Mouse (Mus musculus): ENCODE data around the gene Slc16a9. TPM values are rescaled to one million over a fixed set of nuclear protein-coding genes. Genes with fewer than 3 reads are reported as not detected.

The Slc16a9 gene
- polyA plus RNA-seq, 1 experiment from 2014 or later: 6.3 TPM

- DNase-seq (no peak), ATAC-seq (ENCODE audit: insufficient read depth) (no peak)
- H3K4me3 ChIP-seq (ENCODE audit: low read depth, low read length): no peak overlapping the region
- no peak overlapping the region for H3K4me2 ChIP-seq
- no peaks in the 10 kb centered on the region for H3K36me3 ChIP-seq (ENCODE audit: insufficient read depth)
- no peaks in the 10 kb centered on the region for H3K4me1 ChIP-seq (ENCODE audit: insufficient read depth)
- no peaks in the 10 kb centered on the region for H3K27me3 ChIP-seq (ENCODE audit: insufficient read depth, low read length)
- H3K9me3 ChIP-seq (ENCODE audit: low read depth, low read length): no peaks in the 10 kb centered on the region
- no peak overlapping the region for H3K27ac ChIP-seq (ENCODE audit: low read depth)
- 79% methylated on average over 13 of the region's 13 CpGs for WGBS
- no peak overlapping the region for H3K9ac ChIP-seq
- TF ChIP-seq CTCF (IDR thresholded peaks at IDR 0.05; ENCODE audit: low read depth): no peak
Measured at GRCm38 (mm10) chr10:70317394-70317965, 72.6 kb downstream of the Slc16a9 start.

GRCm38 (mm10) chr10:70318630-70319029 is 73.7 kb downstream of the Slc16a9 start:
- DNase-seq (peak; percentile 94), ATAC-seq (ENCODE audit: insufficient read depth) (peak; percentile 44; the same call in 1 of the 2 replicates)
- WGBS: 3% methylated on average over 3 of the region's 3 CpGs
- H3K4me1 ChIP-seq (ENCODE audit: insufficient read depth): no peaks in the 10 kb centered on the region
- H3K4me2 ChIP-seq: no peak overlapping the region
- no peaks in the 10 kb centered on the region for H3K9me3 ChIP-seq (ENCODE audit: low read depth, low read length)
- H3K27ac ChIP-seq (ENCODE audit: low read depth): no peak overlapping the region
- TF ChIP-seq CTCF (IDR thresholded peaks at IDR 0.05; ENCODE audit: low read depth): peak; percentile 88
- H3K9ac ChIP-seq: no peak overlapping the region
- no peaks in the 10 kb centered on the region for H3K36me3 ChIP-seq (ENCODE audit: insufficient read depth)
- no peaks in the 10 kb centered on the region for H3K27me3 ChIP-seq (ENCODE audit: insufficient read depth, low read length)
- no peak overlapping the region for H3K4me3 ChIP-seq (ENCODE audit: low read depth, low read length)

- no peak overlapping the region for H3K4me2 ChIP-seq
- no peak for TF ChIP-seq CTCF (IDR thresholded peaks at IDR 0.05; ENCODE audit: low read depth)
- no peaks in the 10 kb centered on the region for H3K4me1 ChIP-seq (ENCODE audit: insufficient read depth)
- H3K36me3 ChIP-seq (ENCODE audit: insufficient read depth): no peaks in the 10 kb centered on the region
- no peak overlapping the region for H3K27ac ChIP-seq (ENCODE audit: low read depth)
- no peak for ATAC-seq (ENCODE audit: insufficient read depth)
- H3K4me3 ChIP-seq (ENCODE audit: low read depth, low read length): no peak overlapping the region
- H3K9ac ChIP-seq: no peak overlapping the region
- no peaks in the 10 kb centered on the region for H3K9me3 ChIP-seq (ENCODE audit: low read depth, low read length)
- H3K27me3 ChIP-seq (ENCODE audit: insufficient read depth, low read length): no peaks in the 10 kb centered on the region
- WGBS: 25% methylated on average over 2 of the region's 2 CpGs
- DNase-seq: no peak
Measured at GRCm38 (mm10) chr10:70325518-70325917, 80.6 kb downstream of the Slc16a9 start.

DNA sequence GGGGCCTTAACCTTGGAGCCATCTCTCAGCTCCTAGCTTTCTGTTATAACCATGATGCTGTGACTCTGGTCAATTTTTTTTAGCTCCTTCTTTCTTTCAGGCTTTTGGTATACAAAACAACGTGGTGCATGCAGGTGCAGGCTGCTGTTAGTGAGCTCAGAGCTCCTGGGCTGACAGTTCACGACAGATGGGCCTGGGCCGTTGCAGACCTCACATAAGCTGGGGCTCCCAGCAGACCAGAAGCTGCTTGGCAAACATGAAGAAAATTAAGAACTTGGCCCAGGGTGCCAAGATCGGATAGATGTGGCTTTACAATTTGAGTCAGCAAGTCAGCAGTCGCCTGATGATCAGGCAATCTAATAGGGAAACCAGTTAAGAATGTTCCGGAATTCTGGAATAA is 82.4 kb downstream of the Slc16a9 start:
- no peak overlapping the region for H3K4me3 ChIP-seq (ENCODE audit: low read depth, low read length)
- H3K36me3 ChIP-seq (ENCODE audit: insufficient read depth): no peaks in the 10 kb centered on the region
- no peaks in the 10 kb centered on the region for H3K4me1 ChIP-seq (ENCODE audit: insufficient read depth)
- ATAC-seq (ENCODE audit: insufficient read depth) (no peak), DNase-seq (no peak)
- no peak for TF ChIP-seq CTCF (IDR thresholded peaks at IDR 0.05; ENCODE audit: low read depth)
- 73% methylated on average over 6 of the region's 6 CpGs for WGBS
- H3K27me3 ChIP-seq (ENCODE audit: insufficient read depth, low read length): no peaks in the 10 kb centered on the region
- H3K9ac ChIP-seq: no peak overlapping the region
- no peak overlapping the region for H3K27ac ChIP-seq (ENCODE audit: low read depth)
- H3K9me3 ChIP-seq (ENCODE audit: low read depth, low read length): no peaks in the 10 kb centered on the region
- H3K4me2 ChIP-seq: no peak overlapping the region

- H3K4me1 ChIP-seq (ENCODE audit: insufficient read depth): no peaks in the 10 kb centered on the region
- H3K27me3 ChIP-seq (ENCODE audit: insufficient read depth, low read length): no peaks in the 10 kb centered on the region
- H3K9me3 ChIP-seq (ENCODE audit: low read depth, low read length): no peaks in the 10 kb centered on the region
- no peak for DNase-seq
- no peak for ATAC-seq (ENCODE audit: insufficient read depth)
- TF ChIP-seq CTCF (IDR thresholded peaks at IDR 0.05; ENCODE audit: low read depth): no peak
- no peak overlapping the region for H3K4me2 ChIP-seq
- no peak overlapping the region for H3K9ac ChIP-seq
- 81% methylated on average over 9 of the region's 9 CpGs for WGBS
- no peak overlapping the region for H3K27ac ChIP-seq (ENCODE audit: low read depth)
- H3K36me3 ChIP-seq (ENCODE audit: insufficient read depth): no peaks in the 10 kb centered on the region
- H3K4me3 ChIP-seq (ENCODE audit: low read depth, low read length): no peak overlapping the region
Measured at GRCm38 (mm10) chr10:70328139-70328538, 83.2 kb downstream of the Slc16a9 start.

Other genes starting within 250 kb of the Slc16a9 start
- gene Ccdc6, start 148.0 kb upstream of the Slc16a9 start, polyA plus RNA-seq (2014; fragmentation: Nextera tagmentation; extraction: Ambion mirVana): 21.9 TPM in 2 replicates
- gene Mrln, start 40.4 kb upstream of the Slc16a9 start, polyA plus RNA-seq (2014; fragmentation: Nextera tagmentation; extraction: Ambion mirVana): 0.50 TPM in 1 of 2 replicates, not detected in the other
- gene Fam13c, start 195.4 kb downstream of the Slc16a9 start, polyA plus RNA-seq (2014; fragmentation: Nextera tagmentation; extraction: Ambion mirVana): 9.1 and 9.7 TPM in 2 replicates